Mouse (Mus musculus) T-helper 2 cell (primary cell): ENCODE measurements at regions not wholly inside any gene's neighbourhood (a gene's known extent, or its start where the extent isn't known, plus 50 kb on each side); places are given as distances from the start of the nearest gene placed in this dataset.

ENCODE experiments used
- in situ Hi-C: fragments of 300-600 bp; cut with MboI, MseI; formaldehyde crosslinking; loops from one replicate; pipeline ENCODE4 v1.15.1; 2025; ENCODE audit warnings: high pct_unique_total_duplicates

GRCm38 (mm10) chr13:119358696-119359095 lies 69.7 kb upstream of the Paip1 start:
- in situ Hi-C loops, result no loop called here

DNA sequence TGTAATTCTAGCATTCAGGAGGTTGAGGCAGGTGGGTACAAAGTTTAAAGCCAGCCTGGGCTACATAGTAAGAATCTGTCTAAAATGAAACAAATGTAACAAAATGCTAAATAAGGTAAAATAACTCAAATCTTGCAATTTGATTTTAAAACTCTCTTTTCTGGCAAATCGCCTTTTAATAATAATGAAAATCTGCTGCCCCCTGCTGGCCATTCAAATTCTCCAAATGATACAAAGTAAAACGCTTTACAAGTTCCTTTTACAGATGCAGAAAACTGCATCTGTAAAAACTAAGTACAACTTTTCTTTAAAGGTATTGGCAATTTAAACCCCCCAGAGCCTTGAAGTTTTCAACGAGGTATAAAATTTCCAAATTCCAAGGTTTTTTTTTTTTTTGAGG lies 65.0 kb upstream of the Paip1 start:
- in situ Hi-C loops, result no loop called here

DNA sequence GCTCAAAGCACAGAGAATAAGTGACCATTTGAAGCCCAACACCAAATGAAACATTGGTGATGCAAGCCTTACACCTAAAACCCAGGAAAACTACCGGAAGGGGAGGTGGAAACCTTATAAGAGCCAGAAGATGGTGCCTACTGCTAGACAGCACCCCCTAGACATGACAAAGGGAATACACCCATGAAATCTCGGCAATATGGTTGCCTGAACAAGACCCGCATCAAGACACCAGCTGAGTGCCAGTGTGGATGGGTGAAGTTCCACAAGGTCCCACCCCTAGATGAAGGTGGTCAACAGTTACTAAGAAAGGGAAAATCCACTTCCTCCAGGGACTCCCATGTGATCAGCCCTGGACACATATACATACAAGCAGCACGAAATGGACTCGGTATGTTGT lies 64.2 kb upstream of the Paip1 start:
- in situ Hi-C loops, result no loop called here

DNA sequence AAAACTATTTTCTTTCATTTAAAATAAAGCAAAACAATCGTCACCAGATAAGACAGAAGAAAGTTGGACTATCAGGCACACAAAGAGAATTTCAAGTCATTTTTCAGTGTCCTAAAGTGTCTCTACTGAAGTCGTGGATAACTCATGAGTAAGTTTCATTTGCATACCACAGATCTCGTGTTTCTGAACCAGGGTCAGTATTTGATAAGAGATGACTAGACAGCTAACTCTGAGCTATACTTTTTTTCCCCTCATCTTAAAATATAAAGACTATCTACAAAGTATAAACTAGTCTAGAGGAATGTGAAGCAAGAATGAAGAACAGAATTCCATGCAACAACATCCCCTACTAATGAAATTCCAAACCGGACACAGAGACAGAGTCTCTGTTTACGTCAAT lies 60.9 kb upstream of the Paip1 start:
- in situ Hi-C loops, result no loop called here

DNA sequence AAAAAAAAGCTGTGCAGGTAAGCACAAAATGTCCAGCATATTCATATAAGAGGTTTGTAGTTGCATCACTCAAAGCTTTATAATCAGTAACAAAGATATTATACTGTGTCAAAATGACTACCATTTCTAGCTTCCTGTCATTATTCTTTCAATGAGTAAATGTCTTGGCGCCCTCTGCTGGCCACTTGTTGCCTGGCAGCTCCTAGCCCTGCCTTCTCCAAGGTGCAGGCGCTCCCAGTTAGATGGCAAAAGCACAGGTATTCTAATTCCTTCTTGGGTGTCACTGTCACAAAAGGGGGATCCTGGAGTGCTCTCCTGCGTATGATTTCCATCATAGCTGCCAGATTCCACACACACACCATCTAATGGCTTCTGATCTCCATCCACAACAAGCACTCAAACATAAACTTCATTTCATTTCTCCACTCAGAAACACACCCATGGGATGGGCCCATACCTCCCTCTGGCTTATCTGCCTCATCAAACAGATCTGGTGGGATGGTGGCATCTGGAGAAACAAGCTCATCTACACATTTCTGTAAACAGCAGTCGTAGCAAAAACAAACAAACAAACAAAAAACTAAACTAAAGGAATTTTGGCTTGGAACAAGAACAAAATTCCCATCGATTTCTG lies 49.9 kb upstream of the Paip1 start:
- in situ Hi-C loops, result no loop called here
